Mouse (Mus musculus): ENCODE results near the gene Fam209. TPM values are rescaled to one million over a fixed set of nuclear protein-coding genes. Genes with fewer than 3 reads are reported as not detected.

Gene Fam209
- total and polyA plus RNA-seq, 3 experiments: not detected

- no peaks in the 10 kb centered on the region for H3K36me3 ChIP-seq (ENCODE audit: control insufficient read depth, insufficient read depth, low read length)
- intact Hi-C loops (cut with DNase I): no loop called here
- 95% methylated on average over 5 of the region's 5 CpGs for WGBS
Measured at GRCm38 (mm10) chr2:172467206-172467605, 5.1 kb upstream of the Fam209 start.

GRCm38 (mm10) chr2:172468346-172468819 lies 3.9 kb upstream of the Fam209 start:
- no peaks in the 10 kb centered on the region for H3K36me3 ChIP-seq (ENCODE audit: control insufficient read depth, insufficient read depth, low read length)
- intact Hi-C loops (cut with DNase I): no loop called here
- H3K27ac ChIP-seq: no peak overlapping the region
- no peak overlapping the region for H3K9ac ChIP-seq (ENCODE audit: low read depth, low read length)
- no peak for TF ChIP-seq CTCF (IDR thresholded peaks at IDR 0.05)
- no peak for TF ChIP-seq EP300 (IDR thresholded peaks at IDR 0.05; ENCODE audit: insufficient read depth, low read depth, low read length)
- no peak for TF ChIP-seq POLR2A (IDR thresholded peaks at IDR 0.05; ENCODE audit: insufficient read depth, low read depth, low read length)
- DNase-seq: peak in 1 of 2 experiments; percentile 14
- no peak overlapping the region for H3K4me3 ChIP-seq
- no peaks in the 10 kb centered on the region for H3K4me1 ChIP-seq (ENCODE audit: control insufficient read depth, insufficient read depth, low read length)
- H3K79me2 ChIP-seq (replicated peaks; ENCODE audit: control insufficient read depth, insufficient read depth, low read length): no peaks in the 10 kb centered on the region
- 80% methylated on average over 11 of the region's 11 CpGs for WGBS
- H3K27me3 ChIP-seq (ENCODE audit: control insufficient read depth, insufficient read depth, low read length): no peaks in the 10 kb centered on the region

More at GRCm38 (mm10) chr2:172467206-172467605, 5.1 kb upstream of the Fam209 start:
- Histone ChIP-seq H3K4me1 (ENCODE audit: control insufficient read depth, insufficient read depth, low read length) (no peaks in the 10 kb centered on the region), H3K4me3 (no peak overlapping the region), H3K27ac (no peak overlapping the region), H3K27me3 (ENCODE audit: control insufficient read depth, insufficient read depth, low read length) (no peaks in the 10 kb centered on the region), H3K79me2 (replicated peaks; ENCODE audit: control insufficient read depth, insufficient read depth, low read length) (no peaks in the 10 kb centered on the region), H3K9ac (ENCODE audit: low read depth, low read length) (no peak overlapping the region)
- no peak for TF ChIP-seq POLR2A (IDR thresholded peaks at IDR 0.05; ENCODE audit: insufficient read depth, low read depth, low read length)
- no peak for TF ChIP-seq EP300 (IDR thresholded peaks at IDR 0.05; ENCODE audit: insufficient read depth, low read depth, low read length)
- TF ChIP-seq CTCF (IDR thresholded peaks at IDR 0.05): no peak
- no peak for DNase-seq

GRCm38 (mm10) chr2:172473591-172473990 lies 1.3 kb downstream of the Fam209 start:
- Histone ChIP-seq H3K27me3 (ENCODE audit: control insufficient read depth, insufficient read depth, low read length) (no peaks in the 10 kb centered on the region), H3K36me3 (ENCODE audit: control insufficient read depth, insufficient read depth, low read length) (no peaks in the 10 kb centered on the region), H3K4me3 (no peak overlapping the region), H3K9ac (ENCODE audit: low read depth, low read length) (no peak overlapping the region), H3K27ac (no peak overlapping the region), H3K4me1 (ENCODE audit: control insufficient read depth, insufficient read depth, low read length) (no peaks in the 10 kb centered on the region), H3K79me2 (replicated peaks; ENCODE audit: control insufficient read depth, insufficient read depth, low read length) (no peaks in the 10 kb centered on the region)
- intact Hi-C loops (cut with DNase I): loop anchor here (10.0 kb wide), 3 partner anchors 301 to 611 kb away; no protein-coding TSS in a partner anchor
- TF ChIP-seq CTCF (IDR thresholded peaks at IDR 0.05) (no peak), EP300 (IDR thresholded peaks at IDR 0.05; ENCODE audit: insufficient read depth, low read depth, low read length) (no peak), POLR2A (IDR thresholded peaks at IDR 0.05; ENCODE audit: insufficient read depth, low read depth, low read length) (no peak)
- peak in 1 of 2 experiments; percentile 23 for DNase-seq
- 33% methylated on average over 8 of the region's 8 CpGs for WGBS

- intact Hi-C loops (cut with DNase I): loop anchor here (5.0 to 10.0 kb wide), 4 partner anchors 300 to 610 kb away; no protein-coding TSS in a partner anchor
- no peak for DNase-seq
- H3K9ac ChIP-seq (ENCODE audit: low read depth, low read length): no peak overlapping the region
- no peaks in the 10 kb centered on the region for H3K79me2 ChIP-seq (replicated peaks; ENCODE audit: control insufficient read depth, insufficient read depth, low read length)
- H3K27me3 ChIP-seq (ENCODE audit: control insufficient read depth, insufficient read depth, low read length): no peaks in the 10 kb centered on the region
- no peaks in the 10 kb centered on the region for H3K36me3 ChIP-seq (ENCODE audit: control insufficient read depth, insufficient read depth, low read length)
- TF ChIP-seq CTCF (IDR thresholded peaks at IDR 0.05) (peak; percentile 47), EP300 (IDR thresholded peaks at IDR 0.05; ENCODE audit: insufficient read depth, low read depth, low read length) (no peak), POLR2A (IDR thresholded peaks at IDR 0.05; ENCODE audit: insufficient read depth, low read depth, low read length) (no peak)
- 34% methylated on average over 6 of the region's 6 CpGs for WGBS
- no peaks in the 10 kb centered on the region for H3K4me1 ChIP-seq (ENCODE audit: control insufficient read depth, insufficient read depth, low read length)
- H3K4me3 ChIP-seq: no peak overlapping the region
- H3K27ac ChIP-seq: no peak overlapping the region
Measured at GRCm38 (mm10) chr2:172474970-172475369, 2.6 kb downstream of the Fam209 start.

GRCm38 (mm10) chr2:172476707-172477260 lies 4.5 kb downstream of the Fam209 start:
- intact Hi-C loops (cut with DNase I): loop anchor here (5.0 to 10.0 kb wide), 4 partner anchors 298 to 608 kb away; no protein-coding TSS in a partner anchor
- DNase-seq: no peak
- H3K4me1 ChIP-seq (ENCODE audit: control insufficient read depth, insufficient read depth, low read length): no peaks in the 10 kb centered on the region
- 18% methylated on average over 10 of the region's 10 CpGs for WGBS
- H3K27ac ChIP-seq: no peak overlapping the region
- TF ChIP-seq EP300 (IDR thresholded peaks at IDR 0.05; ENCODE audit: insufficient read depth, low read depth, low read length): no peak
- TF ChIP-seq POLR2A (IDR thresholded peaks at IDR 0.05; ENCODE audit: insufficient read depth, low read depth, low read length): no peak
- TF ChIP-seq CTCF (IDR thresholded peaks at IDR 0.05): no peak
- H3K36me3 ChIP-seq (ENCODE audit: control insufficient read depth, insufficient read depth, low read length): no peaks in the 10 kb centered on the region
- no peaks in the 10 kb centered on the region for H3K79me2 ChIP-seq (replicated peaks; ENCODE audit: control insufficient read depth, insufficient read depth, low read length)
- H3K27me3 ChIP-seq (ENCODE audit: control insufficient read depth, insufficient read depth, low read length): no peaks in the 10 kb centered on the region
- no peak overlapping the region for H3K9ac ChIP-seq (ENCODE audit: low read depth, low read length)
- H3K4me3 ChIP-seq: no peak overlapping the region

GRCm38 (mm10) chr2:172477350-172477749 lies 5.0 kb downstream of the Fam209 start:
- H3K4me1 ChIP-seq (ENCODE audit: control insufficient read depth, insufficient read depth, low read length): no peaks in the 10 kb centered on the region
- no peaks in the 10 kb centered on the region for H3K36me3 ChIP-seq (ENCODE audit: control insufficient read depth, insufficient read depth, low read length)
- intact Hi-C loops (cut with DNase I): loop anchor here (5.0 to 10.0 kb wide), 4 partner anchors 297 to 607 kb away; no protein-coding TSS in a partner anchor
- H3K9ac ChIP-seq (ENCODE audit: low read depth, low read length): peak overlapping the region; percentile 44
- 8% methylated on average over 3 of the region's 3 CpGs for WGBS
- no peaks in the 10 kb centered on the region for H3K27me3 ChIP-seq (ENCODE audit: control insufficient read depth, insufficient read depth, low read length)
- DNase-seq: no peak
- no peaks in the 10 kb centered on the region for H3K79me2 ChIP-seq (replicated peaks; ENCODE audit: control insufficient read depth, insufficient read depth, low read length)
- H3K4me3 ChIP-seq: peak overlapping the region; percentile 40
- TF ChIP-seq POLR2A (IDR thresholded peaks at IDR 0.05; ENCODE audit: insufficient read depth, low read depth, low read length) (0 out of 2 replicates have a peak, but pooled peaks have one; percentile 22), CTCF (IDR thresholded peaks at IDR 0.05) (no peak)
- peak overlapping the region; percentile 63 for H3K27ac ChIP-seq

All from heart, adult 2 months (tissue).